Mouse (Mus musculus): ENCODE data around the gene Tcp10a.
"Not testable (repeated sequence)": the region's sequence is repeated elsewhere in the genome, so short reads cannot be mapped to it uniquely, and the experiment has no call there.

Gene Tcp10a

GRCm38 (mm10) chr17:7324346-7324745 lies at the start of gene Tcp10a:
Gene Tcp10a, plus strand, starts transcription at chr17:7324646.
- DNase-seq (ENCODE audit: low read depth, low spot score): not testable (repeated sequence)

- DNase-seq (ENCODE audit: low read depth, low spot score): no peak
Measured at GRCm38 (mm10) chr17:7278702-7279242, 45.7 kb upstream of the Tcp10a start.

DNA sequence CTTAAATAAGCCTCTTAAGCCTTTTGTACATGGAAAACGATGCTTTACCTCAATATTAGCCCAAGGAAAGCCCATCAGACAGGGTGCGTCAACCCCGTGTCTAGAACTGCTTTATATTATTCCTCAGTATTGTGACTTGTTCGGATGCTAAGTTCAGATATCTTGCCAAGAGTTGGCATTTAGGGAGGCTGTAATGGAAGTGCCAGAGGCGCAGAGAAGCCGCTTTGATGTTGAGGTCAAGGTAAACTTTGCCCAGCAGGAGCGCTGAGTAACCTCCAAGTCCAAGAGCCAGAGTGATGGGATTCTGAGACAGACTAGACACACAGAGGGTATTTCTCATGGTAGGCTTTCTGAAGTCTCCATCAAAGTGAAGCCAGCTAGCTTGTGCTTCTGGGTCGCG lies 45.2 kb upstream of the Tcp10a start:
- DNase-seq (ENCODE audit: low read depth, low spot score): no peak

- DNase-seq (ENCODE audit: low read depth, low spot score): no peak
Measured at GRCm38 (mm10) chr17:7284297-7284910, 40.0 kb upstream of the Tcp10a start.

DNA sequence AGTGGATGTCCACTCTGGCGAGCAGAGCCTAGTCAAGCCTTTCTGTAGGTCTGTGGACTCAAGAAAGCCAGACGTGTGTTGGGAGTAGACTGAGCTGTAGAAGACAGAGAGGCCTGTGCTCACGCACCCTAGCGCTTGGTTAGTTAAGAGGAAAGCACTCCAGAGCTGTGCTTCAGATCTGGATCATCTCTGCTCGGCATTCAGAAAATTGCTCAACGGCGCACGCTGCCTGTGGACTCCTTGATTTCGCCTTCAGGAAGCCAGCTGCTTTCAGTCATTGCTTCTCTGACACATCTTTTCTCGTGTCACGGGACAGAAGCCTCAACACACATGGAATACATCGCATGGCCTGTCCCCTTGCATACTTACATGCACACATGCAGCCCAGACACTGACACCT lies 39.2 kb upstream of the Tcp10a start:
- DNase-seq (ENCODE audit: low read depth, low spot score): no peak

- DNase-seq (ENCODE audit: low read depth, low spot score): no peak
Measured at GRCm38 (mm10) chr17:7286422-7287050, 37.9 kb upstream of the Tcp10a start.

GRCm38 (mm10) chr17:7292012-7292684 lies 32.3 kb upstream of the Tcp10a start:
- no peak for DNase-seq (ENCODE audit: low read depth, low spot score)

DNA sequence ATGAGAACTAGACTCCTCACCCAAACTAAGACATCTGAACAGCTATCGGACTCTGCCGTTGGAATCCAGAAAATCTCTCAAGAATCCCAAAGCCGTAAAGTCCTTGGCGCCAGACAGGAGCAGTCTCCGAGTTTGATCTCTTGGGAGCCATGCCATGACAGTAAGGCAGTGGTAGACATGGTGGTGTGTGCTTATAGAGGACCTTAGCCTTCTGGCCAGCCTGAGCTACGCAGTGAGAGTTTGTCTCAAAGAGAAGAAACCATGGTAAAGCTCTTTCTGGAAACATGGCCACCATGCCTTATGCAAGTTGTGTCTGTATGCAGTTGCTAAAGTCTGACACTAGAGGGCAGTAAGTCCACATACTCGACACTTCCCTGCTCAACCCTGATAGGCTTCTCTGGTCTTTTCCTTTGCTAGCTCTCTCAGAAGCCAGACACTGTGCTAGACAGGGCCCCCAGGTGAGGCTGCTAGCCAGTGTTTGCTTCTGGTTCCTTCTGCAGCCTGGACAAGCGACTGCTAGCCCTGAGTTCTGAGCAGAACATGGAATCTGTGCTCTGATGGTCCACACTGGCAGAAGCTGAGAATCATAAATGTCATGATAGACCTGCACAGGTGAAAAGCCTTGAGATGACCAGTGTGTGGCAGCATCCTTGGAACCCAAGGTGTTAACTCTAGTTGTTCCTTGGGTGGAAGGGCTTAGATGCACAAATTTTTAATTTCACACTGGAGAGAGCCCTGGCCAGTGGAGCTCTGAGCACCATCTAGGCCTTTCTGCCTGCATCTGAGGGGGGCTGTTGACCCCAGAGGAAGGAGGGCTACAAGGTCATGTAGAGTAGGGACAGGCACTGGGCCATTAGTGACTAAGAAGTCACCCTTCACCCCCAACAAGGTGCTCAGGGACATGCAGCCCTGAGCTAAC lies 17.9 kb upstream of the Tcp10a start:
- not testable (repeated sequence) for DNase-seq (ENCODE audit: low read depth, low spot score)

- DNase-seq (ENCODE audit: low read depth, low spot score): not testable (repeated sequence)
Measured at GRCm38 (mm10) chr17:7315693-7316382, 8.6 kb upstream of the Tcp10a start.

GRCm38 (mm10) chr17:7319789-7320188 lies 4.7 kb upstream of the Tcp10a start:
- not testable (repeated sequence) for DNase-seq (ENCODE audit: low read depth, low spot score)

- DNase-seq (ENCODE audit: low read depth, low spot score): not testable (repeated sequence)
Measured at GRCm38 (mm10) chr17:7326415-7326814, 2.0 kb downstream of the Tcp10a start.

GRCm38 (mm10) chr17:7332745-7333144 lies 8.3 kb downstream of the Tcp10a start:
- not testable (repeated sequence) for DNase-seq (ENCODE audit: low read depth, low spot score)

- not testable (repeated sequence) for DNase-seq (ENCODE audit: low read depth, low spot score)
Measured at GRCm38 (mm10) chr17:7337381-7337780, 12.9 kb downstream of the Tcp10a start.

- not testable (repeated sequence) for DNase-seq (ENCODE audit: low read depth, low spot score)
Measured at GRCm38 (mm10) chr17:7348765-7349164, 24.3 kb downstream of the Tcp10a start.

- DNase-seq (ENCODE audit: low read depth, low spot score): not testable (repeated sequence)
Measured at GRCm38 (mm10) chr17:7352596-7352995, 28.1 kb downstream of the Tcp10a start, which contains the start of gene Ttll2. Gene Ttll2, minus strand, starts transcription at chr17:7352696.

DNA sequence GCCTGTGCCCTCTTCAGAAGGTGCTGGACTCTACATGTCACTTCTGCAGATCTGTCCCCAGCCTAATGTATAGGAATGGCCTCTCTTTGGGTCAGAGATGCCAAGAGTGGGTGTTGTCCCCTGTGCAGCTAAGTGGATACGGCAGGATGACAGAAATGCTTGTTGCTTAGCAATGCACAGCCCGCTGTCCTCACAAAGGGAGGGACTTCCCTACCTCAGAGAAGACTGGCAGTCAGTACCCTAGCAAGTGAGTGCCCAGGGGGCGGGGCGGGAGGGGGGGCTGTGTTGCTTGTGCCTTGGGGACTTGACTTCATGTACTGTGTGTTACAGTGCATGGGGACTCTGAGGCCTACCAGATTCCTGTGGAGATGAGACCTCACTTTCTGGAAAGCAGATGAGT lies 35.4 kb downstream of the Tcp10a start:
- DNase-seq (ENCODE audit: low read depth, low spot score): not testable (repeated sequence)

GRCm38 (mm10) chr17:7360749-7361465 lies 36.5 kb downstream of the Tcp10a start:
- DNase-seq (ENCODE audit: low read depth, low spot score): not testable (repeated sequence)

- DNase-seq (ENCODE audit: low read depth, low spot score): not testable (repeated sequence)
Measured at GRCm38 (mm10) chr17:7365615-7366014, 41.2 kb downstream of the Tcp10a start.

DNA sequence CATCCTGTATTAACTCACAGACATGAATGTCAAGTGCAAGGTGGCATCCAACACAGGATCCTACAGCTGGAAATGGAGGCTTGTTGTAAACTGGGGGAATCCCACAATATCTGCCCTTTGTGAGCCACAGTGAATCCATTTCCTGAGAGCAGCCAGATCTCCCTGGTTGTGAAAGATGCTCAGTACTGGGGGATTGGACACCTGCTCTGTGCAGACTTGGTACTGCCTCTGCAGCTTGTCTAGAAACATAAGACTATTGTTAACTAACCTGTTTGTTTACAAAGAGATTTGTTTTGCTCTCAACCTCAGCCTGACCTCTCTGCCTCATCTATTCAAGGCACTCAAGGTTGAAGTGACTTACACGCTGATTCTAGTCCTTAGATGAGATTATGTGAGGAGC lies 41.8 kb downstream of the Tcp10a start:
- DNase-seq (ENCODE audit: low read depth, low spot score): not testable (repeated sequence)
